ENCODE assay signal across 8 mouse cellular contexts in genomic region chr1:91913850-91914249, GRCm38 (mm10).
DNase-seq lines count a peak whose midpoint lies in the region; ATAC-seq and TF ChIP-seq lines count a peak whose summit lies in the region.

No protein-coding gene starts in this region.

- WGBS in kidney, embryonic 14.5 days, result 52% methylated on average over 6 of the region's 6 CpGs
- WGBS in lung, adult 2 months, result 51% methylated on average over 6 of the region's 6 CpGs
- WGBS in stomach, embryonic 15.5 days, result 54% methylated on average over 6 of the region's 6 CpGs

- H3K9ac ChIP-seq in kidney, embryonic 14.5 days (ENCODE audit: low read depth, low read length), result no peak overlapping the region
- H3K9ac ChIP-seq in stomach, embryonic 15.5 days, result no peak overlapping the region

- no peak for TF ChIP-seq POLR2A in lung, adult 2 months (IDR thresholded peaks at IDR 0.05; ENCODE audit: borderline replicate concordance, extremely low read depth, low read depth, low read length)

- H3K27me3 ChIP-seq in kidney, embryonic 14.5 days (ENCODE audit: control insufficient read depth, insufficient read depth, low read length), result no peaks in the 10 kb centered on the region
- no peaks in the 10 kb centered on the region for H3K27me3 ChIP-seq in E14TG2a.4 (ENCODE audit: insufficient read depth, low read length)
- H3K27me3 ChIP-seq in stomach, embryonic 15.5 days (replicated peaks), result no peaks in the 10 kb centered on the region

- no peak overlapping the region for H3K4me2 ChIP-seq in kidney, embryonic 14.5 days (replicated peaks; ENCODE audit: low read depth, low read length)
- H3K4me2 ChIP-seq in stomach, embryonic 15.5 days, result no peak overlapping the region

- no peaks in the 10 kb centered on the region for H3K9me3 ChIP-seq in kidney, embryonic 14.5 days (ENCODE audit: control insufficient read depth, low read length)
- H3K9me3 ChIP-seq in E14TG2a.4 (ENCODE audit: low read length), result no peaks in the 10 kb centered on the region
- no peaks in the 10 kb centered on the region for H3K9me3 ChIP-seq in stomach, embryonic 15.5 days

- no peak for ATAC-seq in kidney, embryonic 14.5 days (ENCODE audit: low FRiP score, low TSS enrichment)
- 0 out of 2 replicates have a peak, but pooled peaks have one; percentile 42 for ATAC-seq in erythroblast, adult 5-6 weeks (replicated peaks; ENCODE audit: low FRiP score, poor library complexity, severe bottlenecking)
- ATAC-seq in stomach, embryonic 15.5 days (ENCODE audit: insufficient read depth, low FRiP score, low read depth), result no peak

- DNase-seq in kidney, adult 11 months, result peak; percentile 24
- DNase-seq in adrenal gland, postnatal 14 days, result peak; percentile 90
- peak; percentile 66 for DNase-seq in lung, adult 2 months
- DNase-seq in layer of hippocampus, postnatal 36 days, result no peak

- no peak overlapping the region for H3K4me3 ChIP-seq in kidney, embryonic 14.5 days (ENCODE audit: low read length)
- no peak overlapping the region for H3K4me3 ChIP-seq in E14TG2a.4 (replicated peaks; ENCODE audit: low read length)
- no peak overlapping the region for H3K4me3 ChIP-seq in lung, adult 2 months (replicated peaks; ENCODE audit: extremely low read depth, low read depth, low read length)
- H3K4me3 ChIP-seq in stomach, embryonic 15.5 days (replicated peaks), result no peak overlapping the region

- no peak overlapping the region for H3K27ac ChIP-seq in kidney, embryonic 14.5 days (ENCODE audit: low read depth, low read length)
- 0 out of 2 replicates have a peak overlapping the region, but pooled peaks have one; percentile 5 for H3K27ac ChIP-seq in stomach, embryonic 15.5 days

- peaks cover 7% of the 10 kb centered on the region; the same call in 1 of the 2 replicates for H3K4me1 ChIP-seq in kidney, embryonic 14.5 days (ENCODE audit: control insufficient read depth, insufficient read depth, low read length)
- H3K4me1 ChIP-seq in E14TG2a.4 (replicated peaks; ENCODE audit: low read depth, low read length), result peaks cover 49% of the 10 kb centered on the region
- peaks cover 6% of the 10 kb centered on the region for H3K4me1 ChIP-seq in lung, adult 2 months (ENCODE audit: control insufficient read depth, insufficient read depth, low read length)
- peaks cover 22% of the 10 kb centered on the region for H3K4me1 ChIP-seq in stomach, embryonic 15.5 days

- peak; percentile 88 for TF ChIP-seq CTCF in E14TG2a.4 (conservative IDR thresholded peaks at IDR 0.05; ENCODE audit: low read length)
- TF ChIP-seq CTCF in lung, adult 2 months (IDR thresholded peaks at IDR 0.05; ENCODE audit: insufficient read depth, low read length), result peak; percentile 55

- no peaks in the 10 kb centered on the region for H3K36me3 ChIP-seq in kidney, embryonic 14.5 days (ENCODE audit: control insufficient read depth, insufficient read depth, low read length)
- no peaks in the 10 kb centered on the region for H3K36me3 ChIP-seq in E14TG2a.4 (ENCODE audit: insufficient read depth, low read length)
- no peaks in the 10 kb centered on the region for H3K36me3 ChIP-seq in stomach, embryonic 15.5 days

Comparison
In these comparisons a context has a peak if more than half of its experiments do, and no peak if none do; other contexts are left out.
1. DNase-seq: peak in kidney, adult 11 months (single experiment), adrenal gland, postnatal 14 days (single experiment) and lung, adult 2 months (single experiment); none in layer of hippocampus, postnatal 36 days (0 of 2).